Mouse (Mus musculus): ENCODE results near the gene Ssh1. TPM values are rescaled to one million over a fixed set of nuclear protein-coding genes. Genes with fewer than 3 reads are reported as not detected.

The Ssh1 gene
- total and polyA plus RNA-seq, 3 experiments: 3.0 to 8.2 (median 8.1) TPM

DNA sequence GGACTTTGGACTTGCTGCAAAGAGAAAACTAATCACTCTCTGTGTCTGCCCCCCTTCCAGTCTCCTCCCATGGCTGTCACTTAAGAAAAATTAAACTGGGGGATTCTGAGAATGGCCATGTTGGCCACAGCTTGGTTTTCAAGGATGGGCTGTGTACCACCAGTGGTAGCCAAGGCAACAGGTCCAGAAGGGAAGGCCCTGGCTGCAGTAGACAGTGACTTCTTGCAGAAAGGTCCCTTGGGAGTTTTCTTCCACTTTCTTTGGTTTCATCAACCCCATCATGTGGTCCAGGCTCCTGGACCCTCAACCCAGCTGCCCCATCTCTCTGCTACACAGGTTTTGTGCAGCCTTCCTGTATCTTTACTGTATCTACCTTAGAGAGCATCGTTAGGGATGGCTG is 47.2 kb upstream of the Ssh1 start:
- Histone ChIP-seq H3K36me3 (replicated peaks in 1 of 2; ENCODE audit: control insufficient read depth in 1 of 2, insufficient read depth in 1 of 2, low read length in 1 of 2) (no peaks in the 10 kb centered on the region), H3K4me2 (ENCODE audit: insufficient read depth, low read depth, poor library complexity, severe bottlenecking) (peak overlapping the region; percentile 48), H3K4me3 (replicated peaks in 1 of 3; ENCODE audit: low read depth in 2 of 3, low read length in 2 of 3, poor library complexity in 1 of 3) (no peak overlapping the region), H3K9me3 (replicated peaks; ENCODE audit: low read length) (no peaks in the 10 kb centered on the region), H3K27ac (ENCODE audit: insufficient read depth, low read depth) (no peak overlapping the region), H3K9ac (ENCODE audit: insufficient read depth, low read depth) (0 out of 2 replicates have a peak overlapping the region, but pooled peaks have one; percentile 5), H3K79me2 (replicated peaks; ENCODE audit: control insufficient read depth, extremely low read depth, insufficient read depth, poor library complexity, severe bottlenecking) (no peaks in the 10 kb centered on the region), H3K27me3 (replicated peaks) (peaks cover 3% of the 10 kb centered on the region), H3K4me1 (ENCODE audit: control insufficient read depth in 1 of 2, insufficient read depth in 2 of 2) (peaks cover 4 to 14% of the 10 kb centered on the region in 2 experiments)
- peak; percentile 55 for DNase-seq (ENCODE audit: extremely low read depth)
- in situ Hi-C loops (cut with MboI; ENCODE audit: low pct_ligation_motif_present, low pct_unique_long_range_greater_than_20kb, low sequenced_read_pairs): no loop called here
- dilution Hi-C loops (cut with MboI; ENCODE audit: extremely low pct_ligation_motif_present, extremely low pct_unique_long_range_greater_than_20kb, low sequenced_read_pairs): no loop called here
- no peak for TF ChIP-seq NRF1 (IDR thresholded peaks at IDR 0.05; ENCODE audit: low read depth, low read length)
- TF ChIP-seq JUN (IDR thresholded peaks at IDR 0.05; ENCODE audit: insufficient read depth, low read depth, low read length): no peak
- TF ChIP-seq POLR2A (IDR thresholded peaks at IDR 0.05; ENCODE audit: low read depth, low read length): no peak
- no peak for TF ChIP-seq ZKSCAN1 (IDR thresholded peaks at IDR 0.05; ENCODE audit: borderline replicate concordance, low read depth, low read length)
- no peak for TF ChIP-seq ETS1 (conservative IDR thresholded peaks at IDR 0.05; ENCODE audit: low read depth, low read length)
- 0 out of 2 replicates have a peak, but pooled peaks have one; percentile 41 for TF ChIP-seq MXI1 (IDR thresholded peaks at IDR 0.05; ENCODE audit: low read depth, low read length)
- no peak for TF ChIP-seq ZMIZ1 (IDR thresholded peaks at IDR 0.05; ENCODE audit: low read depth, low read length)
- TF ChIP-seq MEF2A (IDR thresholded peaks at IDR 0.05; ENCODE audit: borderline replicate concordance, low read depth, low read length): no peak
- TF ChIP-seq IRF4 (IDR thresholded peaks at IDR 0.05; ENCODE audit: low read depth, low read length): 0 out of 2 replicates have a peak, but pooled peaks have one; percentile 16
- TF ChIP-seq CTCF (conservative IDR thresholded peaks at IDR 0.05 in 1 of 2, IDR thresholded peaks at IDR 0.05 in 1 of 2; ENCODE audit: low read depth in 2 of 2, low read length in 2 of 2): no peak
- TF ChIP-seq TBP (conservative IDR thresholded peaks at IDR 0.05; ENCODE audit: low read depth, low read length): no peak
- no peak for TF ChIP-seq ZC3H11A (IDR thresholded peaks at IDR 0.05; ENCODE audit: low read depth, low read length)
- TF ChIP-seq CHD2 (IDR thresholded peaks at IDR 0.05; ENCODE audit: low read length): no peak
- no peak for TF ChIP-seq ZNF384 (IDR thresholded peaks at IDR 0.05; ENCODE audit: low read depth, low read length)

DNA sequence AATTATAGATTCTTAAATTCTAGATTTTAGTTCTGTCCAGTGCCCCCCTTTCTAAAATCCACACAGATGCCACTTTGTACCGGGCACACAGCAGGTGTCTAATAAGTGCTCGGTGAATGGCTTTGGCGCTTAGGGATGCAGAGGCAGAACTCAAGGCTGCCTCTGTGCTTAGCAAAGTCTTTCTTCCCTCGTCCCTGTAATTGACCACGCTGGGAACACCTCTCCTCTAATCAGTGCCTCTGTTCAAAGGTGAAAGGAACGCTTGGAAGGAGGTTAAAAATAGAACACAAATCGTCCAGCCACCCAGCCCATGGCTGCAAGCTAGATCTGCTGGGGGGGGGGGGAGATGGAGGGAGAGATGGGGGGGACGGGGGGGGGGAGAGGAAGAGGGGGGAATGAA is 46.8 kb upstream of the Ssh1 start:
- DNase-seq (ENCODE audit: extremely low read depth): no peak
- dilution Hi-C loops (cut with MboI; ENCODE audit: extremely low pct_ligation_motif_present, extremely low pct_unique_long_range_greater_than_20kb, low sequenced_read_pairs) (no loop called here), in situ Hi-C loops (cut with MboI; ENCODE audit: low pct_ligation_motif_present, low pct_unique_long_range_greater_than_20kb, low sequenced_read_pairs) (no loop called here)
- Histone ChIP-seq H3K9ac (ENCODE audit: insufficient read depth, low read depth) (no peak overlapping the region), H3K27me3 (replicated peaks) (peaks cover 3% of the 10 kb centered on the region), H3K36me3 (replicated peaks in 1 of 2; ENCODE audit: control insufficient read depth in 1 of 2, insufficient read depth in 1 of 2, low read length in 1 of 2) (no peaks in the 10 kb centered on the region), H3K27ac (ENCODE audit: insufficient read depth, low read depth) (no peak overlapping the region), H3K4me1 (ENCODE audit: control insufficient read depth in 1 of 2, insufficient read depth in 2 of 2) (peaks cover 4 to 14% of the 10 kb centered on the region in 2 experiments), H3K79me2 (replicated peaks; ENCODE audit: control insufficient read depth, extremely low read depth, insufficient read depth, poor library complexity, severe bottlenecking) (no peaks in the 10 kb centered on the region), H3K4me3 (replicated peaks in 1 of 3; ENCODE audit: low read depth in 2 of 3, low read length in 2 of 3, poor library complexity in 1 of 3) (no peak overlapping the region), H3K9me3 (replicated peaks; ENCODE audit: low read length) (no peaks in the 10 kb centered on the region), H3K4me2 (ENCODE audit: insufficient read depth, low read depth, poor library complexity, severe bottlenecking) (peak overlapping the region; percentile 48; the same call in 1 of the 2 replicates)
- TF ChIP-seq SMC3 (IDR thresholded peaks at IDR 0.05; ENCODE audit: low read depth, low read length) (no peak), HCFC1 (IDR thresholded peaks at IDR 0.05; ENCODE audit: low read depth, low read length) (no peak), ELF1 (IDR thresholded peaks at IDR 0.05; ENCODE audit: low read depth, low read length) (no peak), GABPA (IDR thresholded peaks at IDR 0.05; ENCODE audit: insufficient replicate concordance, low read depth, low read length) (no peak), SIN3A (IDR thresholded peaks at IDR 0.05; ENCODE audit: low read length) (no peak), JUN (IDR thresholded peaks at IDR 0.05; ENCODE audit: insufficient read depth, low read depth, low read length) (no peak)

All from CH12.LX (cell line).